Mouse (Mus musculus): ENCODE results near the gene Slc2a9.
"Not testable (repeated sequence)": the region's sequence is repeated elsewhere in the genome, so short reads cannot be mapped to it uniquely, and the experiment has no call there.

The Slc2a9 gene

GRCm38 (mm10) chr5:38499316-38499811, 3.6 kb downstream of the Slc2a9 start:
- no peak for DNase-seq

DNA sequence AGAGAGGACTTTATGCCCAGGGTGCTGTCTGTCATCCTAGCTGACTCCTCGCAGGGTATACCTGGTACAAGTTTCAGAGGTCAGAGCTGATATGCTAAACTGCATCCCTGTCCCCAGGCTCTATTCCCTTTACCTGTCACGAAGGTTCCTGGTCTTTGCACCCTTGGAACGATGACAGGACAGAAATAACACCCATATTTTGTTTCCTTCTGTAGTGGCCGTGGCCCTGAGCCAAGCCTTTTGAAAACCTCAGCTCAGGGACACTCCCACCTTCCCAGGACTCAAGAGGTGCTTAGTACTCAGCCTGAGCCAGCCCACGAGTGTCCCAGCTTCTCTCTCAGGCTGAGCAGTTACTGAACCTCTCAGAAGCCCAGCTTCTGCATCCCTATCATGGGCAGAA, 4.5 kb downstream of the Slc2a9 start:
- DNase-seq, result no peak

DNA sequence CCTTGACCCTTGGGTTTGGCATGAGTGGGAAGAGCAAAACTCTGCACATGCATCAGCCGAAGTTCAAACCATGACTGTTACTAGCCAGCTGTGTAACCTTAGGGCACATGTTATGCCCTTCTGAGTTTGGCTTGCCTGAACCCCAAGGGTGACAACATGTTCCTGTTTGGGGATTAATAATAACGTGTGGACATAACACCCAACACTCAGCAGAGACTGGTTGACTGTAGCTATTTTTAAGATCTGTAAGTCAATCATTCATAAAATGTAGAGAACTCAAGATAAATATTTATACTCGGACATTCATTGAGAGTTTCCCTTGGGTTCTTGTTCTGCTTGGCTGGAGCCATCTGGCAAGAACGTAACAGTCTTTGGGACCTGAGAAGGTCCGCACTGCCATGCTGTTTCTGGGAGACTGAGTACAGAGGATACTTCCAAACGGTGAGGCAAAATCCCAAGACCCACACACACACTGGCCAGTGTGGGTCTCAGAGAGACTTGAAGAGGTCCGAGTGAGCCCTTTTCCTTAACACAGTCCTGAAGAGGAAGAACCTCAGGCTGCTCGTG, 6.4 kb downstream of the Slc2a9 start:
- DNase-seq, result no peak

DNA sequence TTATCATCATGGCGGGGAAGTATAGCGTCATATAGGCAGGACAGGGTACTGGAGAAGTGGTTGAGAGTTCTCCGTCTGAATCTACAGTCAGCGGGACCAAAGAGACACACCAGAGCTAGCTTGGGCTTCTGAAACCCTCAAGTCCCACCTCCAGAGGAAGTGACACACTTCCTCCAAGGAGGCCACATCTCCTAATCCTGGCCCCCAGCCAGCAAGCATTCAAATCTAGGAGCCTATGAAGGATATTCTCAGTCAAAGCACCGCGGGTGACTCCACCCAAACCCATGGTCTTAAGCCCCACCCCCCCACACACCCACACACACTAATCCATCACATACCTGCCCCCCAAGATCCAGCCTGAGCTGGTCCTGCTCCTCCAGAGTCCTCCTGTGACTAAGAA, 9.1 kb downstream of the Slc2a9 start:
- no peak for DNase-seq

GRCm38 (mm10) chr5:38491763-38492162, 11.2 kb downstream of the Slc2a9 start:
- DNase-seq, result no peak

DNA sequence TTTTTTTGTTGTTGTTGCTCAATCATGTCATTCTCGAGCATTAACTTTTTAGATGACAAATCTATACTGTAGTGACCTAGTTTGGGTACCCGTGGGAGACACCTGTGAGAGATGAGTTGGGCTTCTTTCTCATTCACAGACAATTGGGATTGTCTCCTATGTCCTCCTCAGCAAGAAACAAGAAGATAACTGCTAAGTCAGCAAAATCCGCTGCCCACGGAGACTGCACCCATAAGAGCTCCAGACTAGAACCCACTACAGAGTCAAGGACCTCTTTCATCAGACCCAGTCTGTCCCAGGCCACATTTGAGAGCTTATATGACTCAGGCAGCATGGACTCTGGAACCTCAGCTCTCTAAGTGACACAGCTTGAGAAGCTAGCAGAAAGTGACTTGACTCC, 13.2 kb downstream of the Slc2a9 start:
- no peak for DNase-seq

DNA sequence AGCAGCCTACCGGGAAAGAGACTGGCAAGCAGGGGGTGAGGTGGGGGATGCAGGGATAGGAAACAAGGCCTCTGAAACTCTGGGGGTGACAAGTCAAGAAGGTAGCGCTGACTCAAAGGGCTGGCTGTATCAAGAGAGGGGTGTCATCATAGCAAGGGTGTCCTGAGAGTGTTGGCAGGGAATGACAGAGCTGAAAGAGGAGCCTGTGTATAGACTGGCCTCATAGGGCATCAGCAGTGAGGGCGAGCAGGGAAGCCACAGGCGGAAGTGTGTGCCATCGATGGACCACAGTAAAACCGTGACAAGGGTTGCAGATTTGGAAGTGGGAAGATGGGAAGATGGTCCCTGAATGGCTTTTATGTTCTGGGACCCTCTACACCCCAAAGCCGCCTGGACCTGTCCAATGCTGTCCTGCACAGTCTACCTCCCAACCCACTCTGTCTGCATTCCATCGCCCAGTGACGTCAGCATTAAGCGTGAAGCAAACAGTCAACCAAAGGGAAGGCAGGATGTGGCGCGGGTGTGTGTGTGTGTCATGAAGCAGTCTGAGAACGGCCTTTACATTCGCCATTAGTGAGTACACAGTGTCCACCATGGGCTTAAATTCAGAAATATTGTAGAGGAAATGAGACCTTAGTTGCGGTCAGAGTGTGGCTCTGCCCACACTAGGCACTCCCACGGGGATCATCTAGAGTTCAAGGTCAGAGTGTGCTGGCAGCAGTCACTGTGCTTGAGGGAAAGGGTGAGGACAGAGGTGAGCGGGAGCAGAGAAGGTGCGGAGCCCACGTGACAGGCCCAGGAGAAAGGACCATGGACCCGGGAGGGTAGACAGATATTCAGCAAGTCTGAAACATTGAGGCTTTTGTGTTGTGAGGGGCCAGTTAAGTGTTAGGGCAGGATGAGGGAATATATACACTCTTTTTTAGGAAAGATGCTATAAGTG, 14.0 kb downstream of the Slc2a9 start:
- no peak for DNase-seq

GRCm38 (mm10) chr5:38488026-38488425, 14.9 kb downstream of the Slc2a9 start:
- DNase-seq, result no peak

DNA sequence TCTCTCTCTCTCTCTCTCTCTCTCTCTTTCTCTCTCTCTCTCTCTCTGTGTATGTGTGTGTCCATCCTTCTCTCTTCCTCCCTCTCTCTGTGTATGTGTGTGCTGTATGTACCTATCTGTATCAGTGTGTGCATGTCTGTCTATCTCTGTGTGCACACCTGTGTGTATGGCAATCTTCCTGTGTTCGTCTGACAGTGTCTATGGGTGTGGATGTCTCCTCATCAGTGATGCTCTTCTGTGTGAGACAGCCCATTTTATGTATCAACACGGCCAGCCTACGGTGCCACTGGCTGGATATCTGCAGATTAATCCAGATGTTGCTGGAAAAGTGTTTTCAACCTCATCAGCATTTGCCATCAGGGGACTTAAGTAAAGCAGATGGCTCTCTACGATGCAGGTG, 15.7 kb downstream of the Slc2a9 start:
- DNase-seq, result no peak

DNA sequence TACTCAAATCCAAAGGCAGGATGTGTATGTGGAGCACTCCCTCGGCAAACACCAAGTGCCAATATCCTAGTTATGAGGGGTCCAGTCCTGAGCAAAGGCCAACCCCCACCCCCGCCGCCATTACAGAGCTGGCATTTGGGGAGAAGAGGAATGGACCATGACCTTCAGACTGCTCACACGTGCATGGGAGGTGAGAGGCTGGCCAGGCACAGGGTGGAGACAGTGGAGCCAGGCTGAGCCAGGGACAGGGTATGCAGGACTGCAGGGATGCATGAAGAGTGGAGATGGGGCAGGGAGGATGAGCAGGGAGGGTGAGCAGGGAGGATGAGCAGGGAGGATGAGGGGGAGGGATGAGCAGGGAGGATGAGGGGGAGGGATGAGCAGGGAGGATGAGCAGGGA, 17.0 kb downstream of the Slc2a9 start:
- DNase-seq, result no peak

GRCm38 (mm10) chr5:38483518-38484110, 19.3 kb downstream of the Slc2a9 start:
- no peak for DNase-seq

- no peak for DNase-seq
Observed at GRCm38 (mm10) chr5:38480822-38481707, 21.9 kb downstream of the Slc2a9 start.

GRCm38 (mm10) chr5:38479908-38480725, 22.8 kb downstream of the Slc2a9 start:
- peak; percentile 89 for DNase-seq

DNA sequence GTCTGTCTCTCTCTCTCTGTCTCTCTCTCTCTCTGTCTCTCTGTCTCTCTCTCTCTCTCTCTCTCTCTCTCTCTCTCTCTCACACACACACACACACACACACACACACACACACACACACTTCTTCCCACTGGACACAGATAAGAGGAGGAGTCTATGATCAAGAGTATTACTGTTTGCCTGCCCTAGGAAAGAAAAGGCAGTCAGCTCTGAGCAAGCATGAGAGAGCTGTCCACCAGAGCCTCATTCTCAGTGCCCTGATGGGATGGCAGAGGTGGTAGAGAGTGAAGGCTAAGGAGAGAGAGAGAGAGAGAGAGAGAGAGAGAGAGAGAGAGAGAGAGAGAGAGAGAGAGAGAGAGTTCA, 23.4 kb downstream of the Slc2a9 start:
- not testable (repeated sequence) for DNase-seq

DNA sequence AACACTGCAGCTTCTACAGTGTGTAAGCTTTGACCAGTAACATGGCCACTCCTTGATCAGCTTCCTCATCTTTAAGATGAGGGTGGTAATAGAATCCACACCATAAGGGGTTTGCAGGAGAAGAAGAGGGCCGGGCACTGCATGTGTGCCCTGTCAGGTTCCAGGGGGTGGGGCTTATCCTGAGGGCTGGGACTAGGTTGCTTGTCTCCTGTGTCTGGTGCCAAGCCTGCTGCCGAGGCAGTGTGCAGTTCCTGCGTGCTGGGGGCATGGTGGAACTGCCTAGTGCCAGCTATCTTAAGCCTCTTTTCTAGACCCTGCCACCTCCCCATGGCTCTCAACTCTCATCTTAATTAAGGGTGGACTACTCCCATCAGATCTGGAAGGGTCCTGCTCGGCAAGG, 23.9 kb downstream of the Slc2a9 start:
- DNase-seq, result peak; percentile 56

- DNase-seq, result peak; percentile 40
Observed at GRCm38 (mm10) chr5:38477731-38478445, 25.1 kb downstream of the Slc2a9 start.

- peak; percentile 68 for DNase-seq
Observed at GRCm38 (mm10) chr5:38476861-38477565, 25.9 kb downstream of the Slc2a9 start.

DNA sequence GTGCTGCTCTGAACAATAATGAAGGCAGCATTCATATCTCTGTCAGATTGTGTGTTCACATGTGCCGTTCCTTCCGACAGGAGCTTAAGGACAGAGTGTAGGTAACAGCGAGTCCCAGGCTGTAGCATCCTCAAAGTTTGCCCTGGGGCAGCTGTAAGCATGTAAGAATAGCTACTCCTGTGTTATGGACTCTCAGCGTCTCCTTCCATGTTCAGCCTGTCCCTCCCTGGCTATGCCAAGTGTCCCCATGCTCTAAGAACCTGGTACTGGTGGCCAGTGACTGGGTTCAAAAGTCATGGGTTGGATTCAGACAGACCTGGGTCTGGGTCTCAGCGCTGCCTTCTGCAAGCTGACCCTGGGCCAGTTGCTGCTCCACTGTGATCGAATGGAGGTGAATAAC, 32.1 kb downstream of the Slc2a9 start:
- DNase-seq, result no peak

DNA sequence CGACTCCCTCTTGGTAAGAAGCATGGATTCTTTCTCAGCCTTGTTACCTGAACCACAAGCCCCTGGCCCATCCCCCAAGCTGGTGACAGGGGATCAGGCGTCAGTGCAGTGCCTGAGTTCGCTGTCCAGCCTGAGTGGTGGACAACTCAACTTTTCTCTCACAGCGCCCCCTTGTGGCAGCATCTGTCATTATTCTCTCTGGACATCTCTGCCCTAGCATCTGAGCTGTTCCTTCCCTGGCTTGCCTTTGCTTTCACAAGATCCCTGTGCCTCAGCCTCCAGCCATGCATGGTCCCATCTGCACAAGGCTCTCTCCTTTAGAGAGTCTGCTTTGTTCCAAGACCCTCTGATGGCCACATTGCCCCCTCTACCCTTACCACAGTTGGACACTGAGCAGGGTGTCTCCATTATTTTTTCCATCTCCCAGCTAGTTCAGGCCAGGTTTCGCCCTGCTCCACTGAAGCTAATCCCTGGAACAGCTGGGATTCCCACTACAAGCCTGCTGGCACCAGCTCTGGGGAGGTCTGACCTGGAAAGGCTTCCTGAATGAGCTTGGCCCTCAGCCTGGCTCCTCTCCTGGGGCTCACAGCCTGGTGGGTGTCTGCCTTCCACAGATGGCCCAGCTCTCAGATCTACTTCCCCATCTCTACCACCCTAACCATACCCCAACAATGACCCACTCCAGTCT, 32.9 kb downstream of the Slc2a9 start:
- DNase-seq, result peak; percentile 90

GRCm38 (mm10) chr5:38466569-38467110, 36.3 kb downstream of the Slc2a9 start:
- no peak for DNase-seq
